Mouse (Mus musculus) embryonic facial prominence, embryonic 13.5 days (tissue): ENCODE results near the gene Olfr539. TPM values are rescaled to one million over a fixed set of nuclear protein-coding genes. Genes with fewer than 3 reads are reported as not detected.
"Not testable (repeated sequence)": the region's sequence is repeated elsewhere in the genome, so short reads cannot be mapped to it uniquely, and the experiment has no call there.

Source experiments
- ATAC-seq: fragments of 200-750 bp; cut with Nextera tagmentation; 2 replicates; pipeline ENCODE4 v1.8.0; 2017; ENCODE audit warnings: low read depth; ENCODE audit not compliant: insufficient number of reproducible peaks, insufficient read depth, low FRiP score, low TSS enrichment
- H3K27ac ChIP-seq: fragments of 300-500 bp; sonication (generic); 2 replicates; pipeline ENCODE4 v1.5.1; 2015; ENCODE audit warnings: moderate library complexity, mild to moderate bottlenecking, inconsistent platforms
- H3K27me3 ChIP-seq: fragments of 300-500 bp; sonication (generic); 2 replicates; pipeline ENCODE4 v1.6.1; 2015; ENCODE audit warnings: mild to moderate bottlenecking, inconsistent platforms
- H3K36me3 ChIP-seq: fragments of 300-500 bp; sonication (generic); 2 replicates; pipeline ENCODE4 v1.6.1; 2015; ENCODE audit warnings: mild to moderate bottlenecking, inconsistent platforms
- H3K4me1 ChIP-seq: fragments of 300-500 bp; sonication (generic); 2 replicates; pipeline ENCODE4 v1.6.1; 2015; ENCODE audit warnings: inconsistent platforms
- H3K4me2 ChIP-seq: fragments of 300-500 bp; sonication (generic); 2 replicates; pipeline ENCODE4 v1.6.1; 2015; ENCODE audit warnings: moderate library complexity, mild to moderate bottlenecking, inconsistent platforms
- H3K4me3 ChIP-seq: fragments of 300-500 bp; sonication (generic); 2 replicates; pipeline ENCODE4 v1.5.1; 2015; ENCODE audit warnings: mild to moderate bottlenecking, inconsistent platforms
- H3K9ac ChIP-seq: fragments of 300-500 bp; sonication (generic); 2 replicates; pipeline ENCODE4 v1.6.1; 2015; ENCODE audit warnings: mild to moderate bottlenecking, inconsistent platforms
- H3K9me3 ChIP-seq: fragments of 300-500 bp; sonication (generic); 2 replicates; pipeline ENCODE4 v1.6.1; 2016; ENCODE audit warnings: inconsistent platforms
- WGBS: fragments of 180-500 bp; shearing (Covaris S2); methylation state at CpG from one replicate; pipeline ENCODE4 v1.1.7; 2015; ENCODE audit warnings: mixed read lengths; 5-methylcytosine and 5-hydroxymethylcytosine counted together
- polyA plus RNA-seq: library from polyadenylated mRNA; unstranded; fragments of >200 nt; fragmentation: Nextera tagmentation; extraction: Ambion mirVana; gene quantifications from 2 replicates; pipeline ENCODE4 v1.2.1, GENCODE M21; 2015

The Olfr539 gene
- polyA plus RNA-seq, result 0.01 and 0.03 TPM in 2 replicates

- Histone ChIP-seq H3K9ac (no peak within 1 kb of the TSS), H3K36me3 (no peaks in the 10 kb centered on the region), H3K4me1 (no peaks in the 10 kb centered on the region), H3K27ac (no peak within 1 kb of the TSS), H3K4me3 (no peak within 1 kb of the TSS), H3K4me2 (no peak within 1 kb of the TSS), H3K9me3 (no peaks in the 10 kb centered on the region), H3K27me3 (no peaks in the 10 kb centered on the region)
- 78% methylated on average over 4 of the region's 4 CpGs for WGBS
- ATAC-seq, result no peak
Observed at GRCm38 (mm10) chr7:140659630-140660029, at the start of gene Olfr539. Olfr539 (plus strand) TSS chr7:140659930.

- not testable (repeated sequence) for H3K9ac ChIP-seq, H3K27ac ChIP-seq, H3K4me2 ChIP-seq, H3K4me3 ChIP-seq, H3K27me3 ChIP-seq, ATAC-seq, H3K36me3 ChIP-seq, H3K4me1 ChIP-seq, H3K9me3 ChIP-seq
- 84% methylated on average over 3 of the region's 3 CpGs for WGBS
Observed at GRCm38 (mm10) chr7:140628670-140629069, 31.1 kb upstream of the Olfr539 start, which contains the start of gene Olfr61. Olfr61 (plus strand) TSS chr7:140628970.

- WGBS, result 61% methylated on average over 1 of the region's 1 CpGs
- Histone ChIP-seq H3K9ac (no peak overlapping the region), H3K36me3 (no peaks in the 10 kb centered on the region), H3K9me3 (no peaks in the 10 kb centered on the region), H3K27me3 (no peaks in the 10 kb centered on the region), H3K27ac (no peak overlapping the region), H3K4me2 (no peak overlapping the region), H3K4me3 (no peak overlapping the region), H3K4me1 (no peaks in the 10 kb centered on the region)
- no peak for ATAC-seq
Observed at GRCm38 (mm10) chr7:140630559-140630958, 29.2 kb upstream of the Olfr539 start.

- WGBS, result 79% methylated on average over 1 of the region's 1 CpGs
Observed at GRCm38 (mm10) chr7:140646152-140646551, 13.6 kb upstream of the Olfr539 start, which contains the start of gene Olfr53. Olfr53 (plus strand) TSS chr7:140646452.

GRCm38 (mm10) chr7:140670693-140671092 is 11.0 kb downstream of the Olfr539 start:
- H3K4me2 ChIP-seq, H3K36me3 ChIP-seq, H3K9me3 ChIP-seq, H3K4me3 ChIP-seq, ATAC-seq, H3K27me3 ChIP-seq, H3K9ac ChIP-seq, H3K4me1 ChIP-seq, H3K27ac ChIP-seq: not testable (repeated sequence)
- 81% methylated on average over 3 of the region's 3 CpGs for WGBS

More at GRCm38 (mm10) chr7:140646152-140646551, 13.6 kb upstream of the Olfr539 start, which contains the start of gene Olfr53:
- no peak for ATAC-seq
- no peak within 1 kb of the TSS for H3K4me3 ChIP-seq
- H3K9me3 ChIP-seq, result no peaks in the 10 kb centered on the region
- H3K27me3 ChIP-seq, result no peaks in the 10 kb centered on the region
- H3K27ac ChIP-seq, result no peak within 1 kb of the TSS
- H3K4me1 ChIP-seq, result no peaks in the 10 kb centered on the region
- no peaks in the 10 kb centered on the region for H3K36me3 ChIP-seq
- H3K9ac ChIP-seq, result no peak within 1 kb of the TSS
- H3K4me2 ChIP-seq, result no peak within 1 kb of the TSS

- no peaks in the 10 kb centered on the region for H3K4me1 ChIP-seq
- H3K4me3 ChIP-seq, result no peak overlapping the region
- no peaks in the 10 kb centered on the region for H3K36me3 ChIP-seq
- under 1% methylated on average over 4 of the region's 6 CpGs for WGBS
- H3K9me3 ChIP-seq, result peaks cover 4% of the 10 kb centered on the region
- no peak for ATAC-seq
- peak overlapping the region; percentile 3; the same call in 1 of the 2 replicates for H3K4me2 ChIP-seq
- no peak overlapping the region for H3K27ac ChIP-seq
- peaks cover 4% of the 10 kb centered on the region; the same call in 1 of the 2 replicates for H3K27me3 ChIP-seq
- H3K9ac ChIP-seq, result no peak overlapping the region
Observed at GRCm38 (mm10) chr7:140675863-140676262, 16.1 kb downstream of the Olfr539 start.

GRCm38 (mm10) chr7:140679591-140679990 is 19.9 kb downstream of the Olfr539 start:
- H3K4me2 ChIP-seq, ATAC-seq, H3K9ac ChIP-seq, H3K27ac ChIP-seq, H3K27me3 ChIP-seq, H3K36me3 ChIP-seq, H3K4me3 ChIP-seq, H3K4me1 ChIP-seq, H3K9me3 ChIP-seq: not testable (repeated sequence)
- WGBS, result 66% methylated on average over 4 of the region's 4 CpGs

- 96% methylated on average over 1 of the region's 1 CpGs for WGBS
Observed at GRCm38 (mm10) chr7:140681651-140682050, 21.9 kb downstream of the Olfr539 start, which contains the start of gene Olfr45. Olfr45 (plus strand) TSS chr7:140681951.

GRCm38 (mm10) chr7:140696967-140697366 is 37.2 kb downstream of the Olfr539 start, which contains the start of gene Olfr541:
Olfr541 (plus strand) TSS chr7:140697267.
- no peaks in the 10 kb centered on the region for H3K36me3 ChIP-seq
- no peak within 1 kb of the TSS for H3K9ac ChIP-seq
- H3K4me3 ChIP-seq, result no peak within 1 kb of the TSS
- H3K4me1 ChIP-seq, result no peaks in the 10 kb centered on the region
- ATAC-seq, result no peak
- no peak within 1 kb of the TSS for H3K4me2 ChIP-seq
- no peaks in the 10 kb centered on the region for H3K27me3 ChIP-seq
- H3K9me3 ChIP-seq, result no peaks in the 10 kb centered on the region
- H3K27ac ChIP-seq, result no peak within 1 kb of the TSS

More at GRCm38 (mm10) chr7:140681651-140682050, 21.9 kb downstream of the Olfr539 start, which contains the start of gene Olfr45:
- no peak within 1 kb of the TSS for H3K4me3 ChIP-seq
- H3K9me3 ChIP-seq, result peaks cover 4% of the 10 kb centered on the region
- H3K27ac ChIP-seq, result no peak within 1 kb of the TSS
- no peaks in the 10 kb centered on the region for H3K36me3 ChIP-seq
- no peaks in the 10 kb centered on the region for H3K27me3 ChIP-seq
- no peak within 1 kb of the TSS for H3K9ac ChIP-seq
- no peaks in the 10 kb centered on the region for H3K4me1 ChIP-seq
- H3K4me2 ChIP-seq, result no peak within 1 kb of the TSS
- ATAC-seq, result no peak

- Histone ChIP-seq H3K4me2 (no peak overlapping the region), H3K27ac (no peak overlapping the region), H3K27me3 (no peaks in the 10 kb centered on the region), H3K4me3 (no peak overlapping the region), H3K9ac (no peak overlapping the region), H3K9me3 (no peaks in the 10 kb centered on the region), H3K36me3 (no peaks in the 10 kb centered on the region), H3K4me1 (no peaks in the 10 kb centered on the region)
- 54% methylated on average over 2 of the region's 2 CpGs for WGBS
- no peak for ATAC-seq
Observed at GRCm38 (mm10) chr7:140706348-140706747, 46.6 kb downstream of the Olfr539 start.

- Histone ChIP-seq H3K4me3 (no peak overlapping the region), H3K4me1 (no peaks in the 10 kb centered on the region), H3K27me3 (no peaks in the 10 kb centered on the region), H3K36me3 (no peaks in the 10 kb centered on the region), H3K9me3 (no peaks in the 10 kb centered on the region), H3K27ac (no peak overlapping the region), H3K9ac (no peak overlapping the region), H3K4me2 (no peak overlapping the region)
- ATAC-seq, result no peak
- 84% methylated on average over 6 of the region's 6 CpGs for WGBS
Observed at GRCm38 (mm10) chr7:140707536-140708284, 48.0 kb downstream of the Olfr539 start.
